Mouse (Mus musculus): Measurements from ENCODE around the gene Gtsf1l. TPM values are rescaled to one million over a fixed set of nuclear protein-coding genes. Genes with fewer than 3 reads are reported as not detected.

Gtsf1l gene
- polyA plus RNA-seq, 1 experiment: 34.9 TPM

DNA sequence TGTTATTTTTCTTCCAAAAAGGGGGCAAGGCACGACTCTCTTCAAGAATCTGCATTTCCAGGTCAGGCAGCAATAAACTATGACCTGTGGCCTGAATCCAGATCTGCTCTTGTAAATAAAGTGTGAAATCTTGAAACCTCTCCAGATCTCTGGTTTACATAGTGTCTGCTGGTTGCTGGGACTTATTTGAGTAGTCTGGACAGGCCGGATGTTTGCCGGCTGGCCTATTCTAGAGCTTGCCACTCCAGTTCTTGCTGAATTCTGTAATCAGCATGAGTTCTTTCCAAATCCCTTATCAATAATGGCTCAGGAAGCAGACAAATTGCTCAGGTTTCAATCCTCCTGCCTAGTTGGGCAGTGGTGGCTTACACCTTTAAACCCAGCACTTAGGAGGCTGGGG lies 8.1 kb upstream of the Gtsf1l start:
- Histone ChIP-seq H3K9ac (ENCODE audit: low read depth, poor library complexity, severe bottlenecking) (no peak overlapping the region), H3K4me3 (ENCODE audit: low read depth, low read length) (no peak overlapping the region), H3K27ac (ENCODE audit: insufficient read depth, low read length) (peak overlapping the region; percentile 77), H3K4me1 (ENCODE audit: control insufficient read depth, insufficient read depth, low read length) (peaks cover 5% of the 10 kb centered on the region), H3K36me3 (ENCODE audit: control insufficient read depth, insufficient read depth, low read length, poor library complexity, severe bottlenecking) (no peaks in the 10 kb centered on the region), H3K27me3 (ENCODE audit: control insufficient read depth, insufficient read depth, low read length, poor library complexity, severe bottlenecking) (no peaks in the 10 kb centered on the region), H3K9me3 (replicated peaks; ENCODE audit: control insufficient read depth, insufficient read depth, low read length, poor library complexity, severe bottlenecking) (no peaks in the 10 kb centered on the region)
- TF ChIP-seq EP300 (IDR thresholded peaks at IDR 0.05; ENCODE audit: insufficient read depth, low read depth, low read length) (no peak), POLR2A (IDR thresholded peaks at IDR 0.05; ENCODE audit: insufficient read depth, low read length) (no peak), CTCF (IDR thresholded peaks at IDR 0.05; ENCODE audit: low read depth, low read length) (no peak)

DNA sequence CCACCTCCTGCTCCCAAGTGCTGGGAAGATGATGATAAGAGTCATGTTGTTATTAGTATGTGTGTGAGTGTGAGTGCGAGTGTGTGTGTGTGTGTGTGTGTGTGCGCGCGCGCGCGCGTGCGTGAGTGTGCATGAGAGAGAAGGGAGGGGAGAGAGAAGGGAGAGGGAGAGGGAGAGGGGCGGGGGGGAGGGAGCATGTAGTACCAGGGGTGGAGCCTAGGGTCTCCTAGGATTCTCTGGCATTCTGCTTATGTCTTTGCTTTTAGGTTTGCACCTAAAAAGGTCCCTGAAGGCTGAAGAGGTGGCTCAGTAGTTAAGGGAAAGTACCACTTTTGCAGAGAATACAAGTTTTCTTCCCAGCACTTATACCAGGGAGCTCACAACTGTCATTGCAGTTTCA lies 7.3 kb upstream of the Gtsf1l start:
- Histone ChIP-seq H3K9me3 (replicated peaks; ENCODE audit: control insufficient read depth, insufficient read depth, low read length, poor library complexity, severe bottlenecking) (no peaks in the 10 kb centered on the region), H3K4me3 (ENCODE audit: low read depth, low read length) (no peak overlapping the region), H3K4me1 (ENCODE audit: control insufficient read depth, insufficient read depth, low read length) (peaks cover 5% of the 10 kb centered on the region), H3K27me3 (ENCODE audit: control insufficient read depth, insufficient read depth, low read length, poor library complexity, severe bottlenecking) (no peaks in the 10 kb centered on the region), H3K36me3 (ENCODE audit: control insufficient read depth, insufficient read depth, low read length, poor library complexity, severe bottlenecking) (no peaks in the 10 kb centered on the region), H3K27ac (ENCODE audit: insufficient read depth, low read length) (no peak overlapping the region), H3K9ac (ENCODE audit: low read depth, poor library complexity, severe bottlenecking) (0 out of 2 replicates have a peak overlapping the region, but pooled peaks have one; percentile 5)
- TF ChIP-seq POLR2A (IDR thresholded peaks at IDR 0.05; ENCODE audit: insufficient read depth, low read length) (no peak), EP300 (IDR thresholded peaks at IDR 0.05; ENCODE audit: insufficient read depth, low read depth, low read length) (no peak), CTCF (IDR thresholded peaks at IDR 0.05; ENCODE audit: low read depth, low read length) (no peak)

DNA sequence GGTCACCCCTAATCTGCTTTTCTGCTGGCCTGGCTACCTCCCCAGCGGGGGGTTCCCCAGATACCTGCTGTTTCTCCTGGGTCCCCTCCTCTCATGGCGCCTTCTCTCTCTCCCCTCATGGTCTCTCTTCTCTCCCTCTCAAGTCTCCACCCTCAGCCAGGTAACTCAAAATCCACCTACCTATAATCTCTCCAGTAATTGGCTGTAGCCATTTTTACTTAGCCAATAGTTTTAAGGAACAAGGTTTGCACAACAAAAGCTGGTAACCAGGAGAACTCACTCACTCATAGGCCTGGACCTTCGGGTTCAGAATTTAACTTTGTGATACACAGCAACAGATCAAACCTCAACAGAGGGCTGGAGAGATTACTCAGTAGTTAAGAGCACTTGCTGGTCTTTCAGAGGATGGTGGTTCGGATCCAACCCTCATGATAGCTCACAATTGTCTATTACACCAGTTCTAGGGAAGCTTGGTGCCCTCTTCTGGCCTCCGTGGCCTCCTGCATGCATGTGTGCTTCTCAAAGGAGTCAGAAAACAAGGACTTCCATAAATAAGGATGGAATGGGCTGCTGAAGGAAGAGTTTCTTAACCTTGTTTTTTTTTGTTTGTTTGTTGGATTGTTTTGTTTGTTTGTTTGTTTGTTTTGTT lies 1.9 kb upstream of the Gtsf1l start:
- no peaks in the 10 kb centered on the region for H3K4me1 ChIP-seq (ENCODE audit: control insufficient read depth, insufficient read depth, low read length)
- peak; percentile 67 for TF ChIP-seq POLR2A (IDR thresholded peaks at IDR 0.05; ENCODE audit: insufficient read depth, low read length)
- peak; percentile 75 for TF ChIP-seq CTCF (IDR thresholded peaks at IDR 0.05; ENCODE audit: low read depth, low read length)
- no peak for TF ChIP-seq EP300 (IDR thresholded peaks at IDR 0.05; ENCODE audit: insufficient read depth, low read depth, low read length)
- peaks cover 15% of the 10 kb centered on the region for H3K36me3 ChIP-seq (ENCODE audit: control insufficient read depth, insufficient read depth, low read length, poor library complexity, severe bottlenecking)
- H3K9me3 ChIP-seq (replicated peaks; ENCODE audit: control insufficient read depth, insufficient read depth, low read length, poor library complexity, severe bottlenecking): no peaks in the 10 kb centered on the region
- no peaks in the 10 kb centered on the region for H3K27me3 ChIP-seq (ENCODE audit: control insufficient read depth, insufficient read depth, low read length, poor library complexity, severe bottlenecking)
- peak overlapping the region; percentile 93 for H3K27ac ChIP-seq (ENCODE audit: insufficient read depth, low read length)
- H3K4me3 ChIP-seq (ENCODE audit: low read depth, low read length): peak overlapping the region; percentile 96
- H3K9ac ChIP-seq (ENCODE audit: low read depth, poor library complexity, severe bottlenecking): peak overlapping the region; percentile 86

DNA sequence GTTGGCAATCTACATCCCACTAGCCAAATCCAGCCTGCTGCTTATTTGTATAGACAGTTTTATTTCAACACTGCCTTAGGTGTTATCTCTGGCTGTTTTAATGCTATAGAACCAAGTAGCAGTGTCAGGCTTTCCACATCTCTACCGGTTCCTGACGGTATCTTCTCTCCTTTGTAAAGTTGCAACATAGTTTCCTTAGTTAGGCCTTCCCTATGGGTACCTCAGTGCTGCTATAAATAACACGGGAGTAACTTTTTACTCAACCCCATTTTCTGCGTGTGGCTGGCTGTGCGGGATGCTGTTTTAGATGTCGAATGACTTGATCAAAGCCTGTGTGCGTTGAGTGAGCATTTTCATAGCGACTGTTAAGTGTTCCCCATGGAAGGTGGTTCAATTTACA lies 1.1 kb downstream of the Gtsf1l start:
- TF ChIP-seq EP300 (IDR thresholded peaks at IDR 0.05; ENCODE audit: insufficient read depth, low read depth, low read length) (no peak), CTCF (IDR thresholded peaks at IDR 0.05; ENCODE audit: low read depth, low read length) (no peak), POLR2A (IDR thresholded peaks at IDR 0.05; ENCODE audit: insufficient read depth, low read length) (no peak)
- Histone ChIP-seq H3K9ac (ENCODE audit: low read depth, poor library complexity, severe bottlenecking) (no peak overlapping the region), H3K4me3 (ENCODE audit: low read depth, low read length) (no peak overlapping the region)

DNA sequence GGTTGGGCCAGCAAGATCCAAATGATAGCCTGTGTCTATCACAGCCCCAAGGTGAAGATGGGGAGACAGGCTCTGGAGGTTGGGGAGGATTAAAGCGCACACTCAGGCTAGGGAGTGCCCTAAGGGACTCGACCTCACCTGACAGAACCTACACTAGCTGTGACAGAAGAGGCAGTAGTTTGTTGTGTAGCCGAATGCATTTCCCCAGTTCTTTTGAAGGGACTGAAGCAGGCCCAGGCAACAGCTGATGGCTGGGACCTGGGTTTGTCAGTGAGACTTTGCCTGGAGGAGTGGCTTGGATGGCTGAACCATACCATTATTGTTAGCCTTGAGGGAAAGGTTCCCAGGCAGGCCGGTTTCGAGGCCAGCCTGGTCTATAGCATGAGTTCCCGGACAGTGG lies 2.6 kb downstream of the Gtsf1l start:
- Histone ChIP-seq H3K9me3 (replicated peaks; ENCODE audit: control insufficient read depth, insufficient read depth, low read length, poor library complexity, severe bottlenecking) (no peaks in the 10 kb centered on the region), H3K36me3 (ENCODE audit: control insufficient read depth, insufficient read depth, low read length, poor library complexity, severe bottlenecking) (peaks cover 48% of the 10 kb centered on the region), H3K4me3 (ENCODE audit: low read depth, low read length) (no peak overlapping the region), H3K9ac (ENCODE audit: low read depth, poor library complexity, severe bottlenecking) (no peak overlapping the region), H3K27ac (ENCODE audit: insufficient read depth, low read length) (peak overlapping the region; percentile 8), H3K27me3 (ENCODE audit: control insufficient read depth, insufficient read depth, low read length, poor library complexity, severe bottlenecking) (no peaks in the 10 kb centered on the region), H3K4me1 (ENCODE audit: control insufficient read depth, insufficient read depth, low read length) (no peaks in the 10 kb centered on the region)
- TF ChIP-seq CTCF (IDR thresholded peaks at IDR 0.05; ENCODE audit: low read depth, low read length): no peak
- no peak for TF ChIP-seq EP300 (IDR thresholded peaks at IDR 0.05; ENCODE audit: insufficient read depth, low read depth, low read length)
- TF ChIP-seq POLR2A (IDR thresholded peaks at IDR 0.05; ENCODE audit: insufficient read depth, low read length): no peak

More for the DNA sequence above, 1.1 kb downstream of the Gtsf1l start:
- H3K9me3 ChIP-seq (replicated peaks; ENCODE audit: control insufficient read depth, insufficient read depth, low read length, poor library complexity, severe bottlenecking): no peaks in the 10 kb centered on the region
- no peaks in the 10 kb centered on the region for H3K27me3 ChIP-seq (ENCODE audit: control insufficient read depth, insufficient read depth, low read length, poor library complexity, severe bottlenecking)
- no peaks in the 10 kb centered on the region for H3K4me1 ChIP-seq (ENCODE audit: control insufficient read depth, insufficient read depth, low read length)
- peak overlapping the region; percentile 51; the same call in 1 of the 2 replicates for H3K27ac ChIP-seq (ENCODE audit: insufficient read depth, low read length)
- H3K36me3 ChIP-seq (ENCODE audit: control insufficient read depth, insufficient read depth, low read length, poor library complexity, severe bottlenecking): peaks cover 36% of the 10 kb centered on the region

DNA sequence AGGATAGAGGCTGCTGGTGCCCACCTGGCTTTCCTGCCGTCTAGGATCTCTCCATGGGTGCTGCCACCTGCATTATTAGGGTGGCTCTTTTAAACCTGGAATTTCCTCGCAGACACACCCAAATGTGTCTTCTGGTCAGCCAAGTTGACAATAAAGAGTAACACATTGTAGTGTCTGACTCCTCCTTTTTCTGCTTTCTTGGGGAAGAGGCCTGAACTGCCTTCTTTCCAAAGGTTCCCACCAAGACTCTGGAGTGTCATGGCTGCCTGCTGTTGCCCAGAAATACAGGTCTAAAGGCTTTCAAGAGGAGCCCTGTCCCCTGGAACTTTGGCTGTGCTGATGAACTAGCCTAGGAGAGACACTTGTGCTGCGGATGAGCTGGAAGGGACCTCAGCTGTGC lies 3.1 kb downstream of the Gtsf1l start:
- Histone ChIP-seq H3K27me3 (ENCODE audit: control insufficient read depth, insufficient read depth, low read length, poor library complexity, severe bottlenecking) (no peaks in the 10 kb centered on the region), H3K36me3 (ENCODE audit: control insufficient read depth, insufficient read depth, low read length, poor library complexity, severe bottlenecking) (peaks cover 53% of the 10 kb centered on the region), H3K4me3 (ENCODE audit: low read depth, low read length) (no peak overlapping the region), H3K9me3 (replicated peaks; ENCODE audit: control insufficient read depth, insufficient read depth, low read length, poor library complexity, severe bottlenecking) (no peaks in the 10 kb centered on the region), H3K9ac (ENCODE audit: low read depth, poor library complexity, severe bottlenecking) (no peak overlapping the region), H3K4me1 (ENCODE audit: control insufficient read depth, insufficient read depth, low read length) (no peaks in the 10 kb centered on the region), H3K27ac (ENCODE audit: insufficient read depth, low read length) (peak overlapping the region; percentile 8)
- no peak for TF ChIP-seq POLR2A (IDR thresholded peaks at IDR 0.05; ENCODE audit: insufficient read depth, low read length)
- TF ChIP-seq CTCF (IDR thresholded peaks at IDR 0.05; ENCODE audit: low read depth, low read length): no peak
- TF ChIP-seq EP300 (IDR thresholded peaks at IDR 0.05; ENCODE audit: insufficient read depth, low read depth, low read length): no peak

All from ES-Bruce4 (cell line).